Mouse (Mus musculus) cerebellum, postnatal 36 days (tissue): Measurements from ENCODE around the gene Kctd21.

ENCODE experiments used
- DNase-seq, 2 experiments: peaks; one replicate each; pipeline ENCODE4 v3.0.0; 2021 to 2022; ENCODE audit warnings: mixed read lengths in 2 of 2

Kctd21 gene

GRCm38 (mm10) chr7:97348836-97349235 lies 16.7 kb downstream of the Kctd21 start:
- DNase-seq: no peak

- DNase-seq: no peak
Measured at GRCm38 (mm10) chr7:97349438-97349837, 17.3 kb downstream of the Kctd21 start.

- DNase-seq: no peak
Measured at GRCm38 (mm10) chr7:97350891-97351290, 18.8 kb downstream of the Kctd21 start.

- no peak for DNase-seq
Measured at GRCm38 (mm10) chr7:97351792-97352513, 19.8 kb downstream of the Kctd21 start.

GRCm38 (mm10) chr7:97353356-97353755 lies 21.2 kb downstream of the Kctd21 start:
- DNase-seq: no peak

GRCm38 (mm10) chr7:97355068-97355841 lies 23.1 kb downstream of the Kctd21 start:
- DNase-seq: no peak

- DNase-seq: no peak
Measured at GRCm38 (mm10) chr7:97356253-97356652, 24.1 kb downstream of the Kctd21 start.

- DNase-seq: no peak
Measured at GRCm38 (mm10) chr7:97356875-97357276, 24.7 kb downstream of the Kctd21 start.

GRCm38 (mm10) chr7:97357840-97358239 lies 25.7 kb downstream of the Kctd21 start:
- DNase-seq: no peak

- no peak for DNase-seq
Measured at GRCm38 (mm10) chr7:97358347-97358746, 26.2 kb downstream of the Kctd21 start.

- no peak for DNase-seq
Measured at GRCm38 (mm10) chr7:97360166-97360565, 28.0 kb downstream of the Kctd21 start.

GRCm38 (mm10) chr7:97360955-97361354 lies 28.8 kb downstream of the Kctd21 start:
- DNase-seq: no peak

- no peak for DNase-seq
Measured at GRCm38 (mm10) chr7:97361467-97361866, 29.3 kb downstream of the Kctd21 start.

- no peak for DNase-seq
Measured at GRCm38 (mm10) chr7:97365887-97366286, 33.8 kb downstream of the Kctd21 start.

- no peak for DNase-seq
Measured at GRCm38 (mm10) chr7:97375101-97375500, 43.0 kb downstream of the Kctd21 start.

- no peak for DNase-seq
Measured at GRCm38 (mm10) chr7:97375906-97376305, 43.8 kb downstream of the Kctd21 start.

- DNase-seq: no peak
Measured at GRCm38 (mm10) chr7:97379304-97379703, 47.2 kb downstream of the Kctd21 start.

- no peak for DNase-seq
Measured at GRCm38 (mm10) chr7:97380500-97381123, 48.5 kb downstream of the Kctd21 start.

- DNase-seq: no peak
Measured at GRCm38 (mm10) chr7:97382661-97383060, 50.5 kb downstream of the Kctd21 start.

- no peak for DNase-seq
Measured at GRCm38 (mm10) chr7:97383496-97384132, 51.5 kb downstream of the Kctd21 start.

GRCm38 (mm10) chr7:97386106-97386805 lies 54.1 kb downstream of the Kctd21 start:
- no peak for DNase-seq

GRCm38 (mm10) chr7:97386806-97387370 lies 54.8 kb downstream of the Kctd21 start:
- DNase-seq: peak; percentile 93 to 96
